Mouse (Mus musculus) limb, embryonic 11.5 days (tissue): ENCODE results near the gene Gm21976. TPM values are rescaled to one million over a fixed set of nuclear protein-coding genes. Genes with fewer than 3 reads are reported as not detected.

ENCODE experiments used
- ATAC-seq: fragments of 200-750 bp; cut with Nextera tagmentation; 2 replicates; pipeline ENCODE4 v1.8.0; 2017; ENCODE audit warnings: low read depth; ENCODE audit not compliant: insufficient number of reproducible peaks, low FRiP score, low TSS enrichment
- DNase-seq: peaks from one replicate; pipeline ENCODE4 v3.0.0-alpha.2; 2015; ENCODE audit warnings: low spot score
- H3K27ac ChIP-seq: fragments of 300-500 bp; sonication (generic); replicated peaks from 2 replicates; pipeline ENCODE4 v1.5.1; 2014; ENCODE audit warnings: low read depth, mild to moderate bottlenecking, low read length
- H3K27me3 ChIP-seq: fragments of 300-500 bp; sonication (generic); 2 replicates; pipeline ENCODE4 v1.6.1; 2014; ENCODE audit warnings: mild to moderate bottlenecking, low read length, mixed read lengths; ENCODE audit not compliant: control insufficient read depth, insufficient read depth
- H3K36me3 ChIP-seq: fragments of 300-500 bp; sonication (generic); 2 replicates; pipeline ENCODE4 v1.6.1; 2014; ENCODE audit warnings: mild to moderate bottlenecking, low read length, moderate library complexity, mixed read lengths; ENCODE audit not compliant: control insufficient read depth, insufficient read depth
- H3K4me1 ChIP-seq: fragments of 300-500 bp; sonication (generic); 2 replicates; pipeline ENCODE4 v1.6.1; 2014; ENCODE audit warnings: low read length, mixed read lengths; ENCODE audit not compliant: control insufficient read depth, insufficient read depth
- H3K4me2 ChIP-seq: fragments of 300-500 bp; sonication (generic); 2 replicates; pipeline ENCODE4 v1.6.1; 2014; ENCODE audit warnings: low read depth, mild to moderate bottlenecking, moderate library complexity; ENCODE audit not compliant: severe bottlenecking
- H3K4me3 ChIP-seq: fragments of 300-500 bp; sonication (generic); 2 replicates; pipeline ENCODE4 v1.5.1; 2014; ENCODE audit warnings: low read depth, low read length
- H3K9ac ChIP-seq: fragments of 300-500 bp; sonication (generic); 2 replicates; pipeline ENCODE4 v1.6.1; 2014; ENCODE audit warnings: mild to moderate bottlenecking, low read length
- H3K9me3 ChIP-seq: fragments of 300-500 bp; sonication (generic); 2 replicates; pipeline ENCODE4 v1.6.1; 2016; ENCODE audit warnings: low read length; ENCODE audit not compliant: control insufficient read depth
- whole genome bisulfite sequencing: fragments of 180-500 bp; shearing (Covaris S2); extraction: QIAGEN DNeasy Blood & Tissue Kit; methylation state at CpG from one replicate; pipeline ENCODE4 v1.1.7; 2014; 5-methylcytosine and 5-hydroxymethylcytosine counted together
- polyA plus RNA-seq: library from polyadenylated mRNA; unstranded; fragments of >200 nt; fragmentation: Nextera tagmentation; extraction: Ambion mirVana; gene quantifications from 2 replicates; pipeline ENCODE4 v1.2.1, GENCODE M21; 2014

The Gm21976 gene
- polyA plus RNA-seq, result not detected in 2 replicates

DNA sequence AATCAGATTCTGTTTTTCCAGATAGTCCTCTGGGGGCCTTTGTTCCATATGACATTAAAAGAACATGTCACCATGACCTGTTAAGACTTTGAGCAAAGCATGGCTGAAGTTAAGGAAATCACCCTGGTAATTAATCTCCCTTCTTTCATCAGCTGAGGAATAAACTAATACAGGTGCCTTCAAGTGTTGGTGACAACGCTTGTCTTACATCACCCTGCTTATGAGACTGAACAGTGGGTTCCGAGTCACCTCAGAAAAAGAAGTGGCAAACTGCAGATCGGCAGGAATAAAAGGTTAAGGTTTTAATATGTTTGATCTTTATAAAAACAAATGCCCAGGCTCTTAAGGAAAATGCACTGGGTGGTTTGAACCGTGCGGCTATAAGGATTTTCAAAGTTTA is at the start of gene Gm21976:
Gm21976 (plus strand) TSS at position 202 of the 400 bp plus-strand sequence.
- Histone ChIP-seq H3K27ac (no peak within 1 kb of the TSS), H3K36me3 (no peaks in the 10 kb centered on the region), H3K4me3 (no peak within 1 kb of the TSS), H3K4me2 (no peak within 1 kb of the TSS), H3K4me1 (no peaks in the 10 kb centered on the region), H3K9ac (no peak within 1 kb of the TSS), H3K9me3 (no peaks in the 10 kb centered on the region), H3K27me3 (no peaks in the 10 kb centered on the region)
- no peak for ATAC-seq
- DNase-seq, result no peak
- 73% methylated on average over 5 of the region's 5 CpGs for WGBS

DNA sequence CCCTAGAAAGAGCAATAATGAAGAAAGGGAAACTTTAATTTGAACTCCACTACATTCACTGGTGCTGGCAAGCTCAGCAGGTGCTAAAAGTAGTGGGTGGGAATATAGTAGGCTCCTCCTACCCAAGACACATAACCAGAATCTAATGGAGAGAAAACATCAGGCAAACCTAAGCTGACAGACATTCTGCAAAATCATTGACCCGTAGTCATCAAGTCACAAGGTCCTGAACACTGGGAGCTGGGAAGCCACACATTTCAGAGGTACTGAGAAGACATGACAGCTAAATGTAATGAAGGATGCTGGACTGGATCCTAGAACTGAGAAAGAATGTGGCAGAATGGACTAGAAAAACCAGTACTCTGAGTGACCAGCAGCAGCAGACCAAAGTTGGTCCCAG is 49.2 kb upstream of the Gm21976 start:
- 97% methylated on average over 1 of the region's 1 CpGs for WGBS
- no peaks in the 10 kb centered on the region for H3K27me3 ChIP-seq
- H3K9me3 ChIP-seq, result no peaks in the 10 kb centered on the region
- no peaks in the 10 kb centered on the region for H3K4me1 ChIP-seq
- no peak overlapping the region for H3K4me2 ChIP-seq
- ATAC-seq (no peak), DNase-seq (no peak)
- H3K4me3 ChIP-seq, result no peak overlapping the region
- no peaks in the 10 kb centered on the region for H3K36me3 ChIP-seq
- no peak overlapping the region for H3K9ac ChIP-seq
- H3K27ac ChIP-seq, result no peak overlapping the region

GRCm38 (mm10) chr13:98235451-98235850 is 44.2 kb upstream of the Gm21976 start:
- no peaks in the 10 kb centered on the region for H3K4me1 ChIP-seq
- 78% methylated on average over 6 of the region's 6 CpGs for WGBS
- ATAC-seq, result no peak

GRCm38 (mm10) chr13:98239978-98240641 is 39.6 kb upstream of the Gm21976 start:
- Histone ChIP-seq H3K4me1 (no peaks in the 10 kb centered on the region), H3K36me3 (no peaks in the 10 kb centered on the region), H3K27ac (no peak overlapping the region), H3K9me3 (no peaks in the 10 kb centered on the region), H3K4me2 (no peak overlapping the region), H3K4me3 (no peak overlapping the region), H3K27me3 (no peaks in the 10 kb centered on the region), H3K9ac (no peak overlapping the region)
- WGBS, result 21% methylated on average over 12 of the region's 12 CpGs
- ATAC-seq, result no peak
- DNase-seq, result peak; percentile 84

More at GRCm38 (mm10) chr13:98235451-98235850, 44.2 kb upstream of the Gm21976 start:
- Histone ChIP-seq H3K9me3 (no peaks in the 10 kb centered on the region), H3K9ac (no peak overlapping the region), H3K27ac (no peak overlapping the region), H3K36me3 (no peaks in the 10 kb centered on the region), H3K4me2 (no peak overlapping the region), H3K27me3 (no peaks in the 10 kb centered on the region), H3K4me3 (no peak overlapping the region)
- DNase-seq, result no peak

DNA sequence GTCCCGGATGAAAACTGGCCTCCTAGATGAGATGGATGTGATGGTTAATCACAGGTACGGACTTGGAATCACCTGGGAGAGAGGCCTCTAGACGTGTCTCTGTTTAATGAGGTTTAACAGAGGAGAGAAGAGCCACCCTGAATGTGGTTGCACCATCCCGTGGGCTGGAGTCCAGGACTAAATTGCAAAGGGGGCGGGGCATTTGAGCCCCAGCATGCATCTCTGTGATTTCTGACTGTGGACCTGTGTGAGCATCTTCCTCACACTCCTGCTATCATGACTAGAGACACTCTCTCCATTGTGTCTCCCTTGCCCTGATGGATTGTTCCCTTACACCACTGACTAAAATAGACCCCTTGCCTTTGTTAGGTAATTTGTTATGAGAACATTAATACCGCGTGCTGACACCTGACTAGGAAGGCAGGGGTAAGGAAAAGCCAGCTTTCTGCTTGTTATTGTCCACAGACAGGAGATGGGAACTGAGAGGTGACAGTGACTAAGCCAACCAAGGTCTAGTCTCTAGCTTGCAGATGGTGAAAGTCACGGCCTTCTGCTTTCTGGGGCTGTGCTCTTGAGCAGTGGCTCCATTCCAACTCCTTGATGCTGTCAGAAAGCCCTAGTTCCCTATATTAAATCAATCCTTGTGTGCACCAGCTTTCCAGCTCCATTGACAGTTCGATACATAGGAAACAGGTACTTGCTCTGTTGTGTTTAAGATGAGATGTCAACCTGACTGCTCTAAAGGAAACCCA is 38.0 kb upstream of the Gm21976 start:
- WGBS, result 74% methylated on average over 9 of the region's 9 CpGs
- H3K4me1 ChIP-seq, result no peaks in the 10 kb centered on the region
- H3K27me3 ChIP-seq, result no peaks in the 10 kb centered on the region
- H3K9me3 ChIP-seq, result no peaks in the 10 kb centered on the region
- DNase-seq (no peak), ATAC-seq (no peak)
- H3K4me2 ChIP-seq, result no peak overlapping the region
- H3K9ac ChIP-seq, result no peak overlapping the region
- no peak overlapping the region for H3K27ac ChIP-seq
- no peaks in the 10 kb centered on the region for H3K36me3 ChIP-seq
- H3K4me3 ChIP-seq, result no peak overlapping the region

DNA sequence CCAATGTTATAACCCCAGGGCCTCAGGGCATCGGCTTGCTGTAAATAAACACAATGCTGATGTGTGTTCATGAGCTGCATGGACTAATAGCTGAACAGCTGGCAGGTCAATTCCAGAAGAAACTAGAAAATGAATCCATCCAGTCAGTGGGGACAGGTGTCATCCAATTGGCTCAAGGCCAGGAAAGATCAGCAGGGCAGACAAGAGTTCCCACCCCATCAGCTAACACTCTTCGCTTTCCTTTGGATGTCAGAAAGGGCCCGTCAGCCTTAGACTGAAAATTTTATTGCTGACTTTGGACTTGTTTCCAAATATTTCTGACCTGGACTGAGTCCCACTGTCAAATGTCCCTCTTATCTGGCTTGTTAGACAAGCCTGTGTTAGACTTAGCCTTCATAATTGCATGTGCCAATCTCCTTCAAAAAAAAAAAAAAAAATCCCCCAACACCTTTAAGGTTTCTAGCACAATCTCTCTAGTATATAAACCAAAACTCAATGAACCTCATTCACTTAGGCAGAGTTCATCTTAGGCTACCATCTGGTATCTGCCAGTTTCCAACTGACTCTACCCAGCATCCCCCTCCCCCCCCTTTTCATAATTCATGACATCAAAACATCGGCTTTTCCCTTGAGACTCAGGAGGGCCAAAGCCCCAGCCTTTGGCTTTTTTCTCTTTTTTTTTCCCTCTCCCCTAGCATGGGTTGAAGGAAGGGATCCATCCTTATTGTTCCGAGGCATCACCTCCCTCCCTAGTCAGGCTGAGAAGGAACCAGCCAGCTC is 34.9 kb upstream of the Gm21976 start:
- peaks cover 4% of the 10 kb centered on the region for H3K36me3 ChIP-seq
- H3K27me3 ChIP-seq, result no peaks in the 10 kb centered on the region
- WGBS, result 71% methylated on average over 5 of the region's 5 CpGs
- H3K4me1 ChIP-seq, result no peaks in the 10 kb centered on the region
- H3K4me3 ChIP-seq, result no peak overlapping the region
- no peak overlapping the region for H3K9ac ChIP-seq
- H3K4me2 ChIP-seq, result no peak overlapping the region
- no peak overlapping the region for H3K27ac ChIP-seq
- DNase-seq, result no peak
- H3K9me3 ChIP-seq, result no peaks in the 10 kb centered on the region
- no peak for ATAC-seq

- WGBS, result 73% methylated on average over 7 of the region's 7 CpGs
These were observed 34.3 kb upstream of the Gm21976 start for GRCm38 (mm10) chr13:98245386-98245785.

GRCm38 (mm10) chr13:98249594-98249993 is 30.1 kb upstream of the Gm21976 start:
- Histone ChIP-seq H3K27me3 (no peaks in the 10 kb centered on the region), H3K4me3 (no peak overlapping the region), H3K9ac (no peak overlapping the region), H3K27ac (no peak overlapping the region), H3K9me3 (no peaks in the 10 kb centered on the region), H3K4me2 (no peak overlapping the region), H3K4me1 (no peaks in the 10 kb centered on the region), H3K36me3 (peaks cover 15% of the 10 kb centered on the region)
- ATAC-seq (no peak), DNase-seq (no peak)
- 90% methylated on average over 10 of the region's 10 CpGs for WGBS

More at GRCm38 (mm10) chr13:98245386-98245785, 34.3 kb upstream of the Gm21976 start:
- DNase-seq (no peak), ATAC-seq (no peak)
- Histone ChIP-seq H3K9me3 (no peaks in the 10 kb centered on the region), H3K9ac (no peak overlapping the region), H3K4me1 (no peaks in the 10 kb centered on the region), H3K4me3 (no peak overlapping the region), H3K4me2 (no peak overlapping the region), H3K27ac (no peak overlapping the region), H3K36me3 (peaks cover 9% of the 10 kb centered on the region), H3K27me3 (no peaks in the 10 kb centered on the region)
